Mouse (Mus musculus) CD8-positive naive resting alpha-beta T cell, adult 57 days (primary cell): ENCODE measurements around the gene Snx25. TPM values are rescaled to one million over a fixed set of nuclear protein-coding genes. Genes with fewer than 3 reads are reported as not detected.

Source experiments
- total RNA-seq: library from RNA; stranded (reverse); gene quantifications from one replicate; pipeline ENCODE4 v1.2.4, GENCODE M21; 2023

Gene Snx25
- 24.3 TPM for total RNA-seq

GRCm38 (mm10) chr8:46152064-46153031 is at the start of gene Snx25:
Snx25 (minus strand) TSS chr8:46152159.

GRCm38 (mm10) chr8:46151202-46152062 is 527 bp downstream of the Snx25 start, which contains the start of gene Cfap97:
Cfap97 (plus strand) TSS chr8:46151771.

GRCm38 (mm10) chr8:46005596-46005995 is 146.4 kb downstream of the Snx25 start, which contains the start of gene Ankrd37:
Ankrd37 (minus strand) TSS chr8:46005707.

GRCm38 (mm10) chr8:45999138-45999783 is 152.7 kb downstream of the Snx25 start, which contains the start of gene Lrp2bp:
Lrp2bp (plus strand) TSS chr8:45999303.

Other genes with a start within 250 kb of the Snx25 start
- not detected for gene Ccdc110, start 217.5 kb downstream of the Snx25 start, total RNA-seq
- gene 1700029J07Rik, start 176.9 kb downstream of the Snx25 start, total RNA-seq, result 1.7 TPM
- gene Ufsp2, start 176.6 kb downstream of the Snx25 start, total RNA-seq, result 13.8 TPM
- gene Lrp2bp, start 152.9 kb downstream of the Snx25 start, total RNA-seq, result not detected
- gene Ankrd37, start 146.5 kb downstream of the Snx25 start, total RNA-seq, result 7.2 TPM
- gene Cfap97, start 388 bp downstream of the Snx25 start, total RNA-seq, result 19.9 TPM
- gene Slc25a4, start 59.1 kb upstream of the Snx25 start, total RNA-seq, result 82.4 TPM
- gene Helt, start 142.5 kb upstream of the Snx25 start, total RNA-seq, result not detected